Mouse (Mus musculus) G1E (cell line): ENCODE data around the gene Map3k20.

Experiments
- CTCF ChIP-seq: IDR thresholded peaks from 2 replicates; pipeline ENCODE4 v1.5.1; 2012; ENCODE audit warnings: low read depth, low read length, inconsistent platforms, mixed read lengths
- GATA1 ChIP-seq: IDR thresholded peaks from 2 replicates; pipeline ENCODE4 v1.6.1; 2012; ENCODE audit warnings: borderline replicate concordance, low read length, inconsistent platforms, mixed read lengths

- TF ChIP-seq CTCF (no peak), GATA1 (no peak)
Measured at GRCm38 (mm10) chr2:72291103-72291502, 5.7 kb downstream of the Map3k20 start.
